Mouse (Mus musculus): ENCODE results near the gene Acsl5. TPM values are rescaled to one million over a fixed set of nuclear protein-coding genes. Genes with fewer than 3 reads are reported as not detected.

The Acsl5 gene
- polyA plus RNA-seq, 1 experiment from 2014 or later = 31.0 TPM

- no peaks in the 10 kb centered on the region for H3K4me1 ChIP-seq (ENCODE audit: control insufficient read depth, insufficient read depth, low read length)
- ATAC-seq (ENCODE audit: low read depth) (no peak), DNase-seq (ENCODE audit: low spot score) (no peak)
- H3K27ac ChIP-seq (replicated peaks; ENCODE audit: low read depth, low read length) = no peak overlapping the region
- no peak overlapping the region for H3K4me2 ChIP-seq (ENCODE audit: low read depth, low read length)
- 82% methylated on average over 4 of the region's 4 CpGs for WGBS
- no peaks in the 10 kb centered on the region for H3K9me3 ChIP-seq (ENCODE audit: control insufficient read depth, low read length)
- no peaks in the 10 kb centered on the region for H3K36me3 ChIP-seq (ENCODE audit: control insufficient read depth, insufficient read depth, low read length)
- no peaks in the 10 kb centered on the region for H3K27me3 ChIP-seq (replicated peaks; ENCODE audit: control insufficient read depth, insufficient read depth, low read length)
- H3K4me3 ChIP-seq (ENCODE audit: low read depth, low read length) = no peak overlapping the region
- H3K9ac ChIP-seq (ENCODE audit: low read depth, low read length) = no peak overlapping the region
These were observed 34.9 kb upstream of the Acsl5 start for GRCm38 (mm10) chr19:55216876-55217275.

- ATAC-seq (ENCODE audit: low read depth) (no peak), DNase-seq (ENCODE audit: low spot score) (no peak)
- H3K27ac ChIP-seq (replicated peaks; ENCODE audit: low read depth, low read length) = no peak overlapping the region
- no peaks in the 10 kb centered on the region for H3K27me3 ChIP-seq (replicated peaks; ENCODE audit: control insufficient read depth, insufficient read depth, low read length)
- WGBS = 65% methylated on average over 9 of the region's 9 CpGs
- H3K9ac ChIP-seq (ENCODE audit: low read depth, low read length) = no peak overlapping the region
- H3K9me3 ChIP-seq (ENCODE audit: control insufficient read depth, low read length) = no peaks in the 10 kb centered on the region
- no peaks in the 10 kb centered on the region for H3K36me3 ChIP-seq (ENCODE audit: control insufficient read depth, insufficient read depth, low read length)
- H3K4me2 ChIP-seq (ENCODE audit: low read depth, low read length) = no peak overlapping the region
- H3K4me3 ChIP-seq (ENCODE audit: low read depth, low read length) = no peak overlapping the region
- H3K4me1 ChIP-seq (ENCODE audit: control insufficient read depth, insufficient read depth, low read length) = no peaks in the 10 kb centered on the region
These were observed 34.4 kb upstream of the Acsl5 start for GRCm38 (mm10) chr19:55217365-55217764.

- ATAC-seq (ENCODE audit: low read depth) (peak; percentile 80), DNase-seq (ENCODE audit: low spot score) (peak; percentile 87)
- Histone ChIP-seq H3K4me3 (ENCODE audit: low read depth, low read length) (peak overlapping the region; percentile 37), H3K27ac (replicated peaks; ENCODE audit: low read depth, low read length) (no peak overlapping the region), H3K4me2 (ENCODE audit: low read depth, low read length) (peak overlapping the region; percentile 67), H3K27me3 (replicated peaks; ENCODE audit: control insufficient read depth, insufficient read depth, low read length) (no peaks in the 10 kb centered on the region), H3K36me3 (ENCODE audit: control insufficient read depth, insufficient read depth, low read length) (no peaks in the 10 kb centered on the region), H3K9me3 (ENCODE audit: control insufficient read depth, low read length) (no peaks in the 10 kb centered on the region), H3K9ac (ENCODE audit: low read depth, low read length) (peak overlapping the region; percentile 55), H3K4me1 (ENCODE audit: control insufficient read depth, insufficient read depth, low read length) (no peaks in the 10 kb centered on the region)
- 4% methylated on average over 20 of the region's 20 CpGs for WGBS
These were observed 33.5 kb upstream of the Acsl5 start for GRCm38 (mm10) chr19:55218192-55218739.

- H3K9me3 ChIP-seq (ENCODE audit: control insufficient read depth, low read length) = no peaks in the 10 kb centered on the region
- peak overlapping the region; percentile 67 for H3K4me2 ChIP-seq (ENCODE audit: low read depth, low read length)
- ATAC-seq (ENCODE audit: low read depth) (0 out of 2 replicates have a peak, but pooled peaks have one; percentile 1), DNase-seq (ENCODE audit: low spot score) (no peak)
- H3K4me3 ChIP-seq (ENCODE audit: low read depth, low read length) = peak overlapping the region; percentile 37
- no peaks in the 10 kb centered on the region for H3K36me3 ChIP-seq (ENCODE audit: control insufficient read depth, insufficient read depth, low read length)
- peak overlapping the region; percentile 55 for H3K9ac ChIP-seq (ENCODE audit: low read depth, low read length)
- H3K27me3 ChIP-seq (replicated peaks; ENCODE audit: control insufficient read depth, insufficient read depth, low read length) = no peaks in the 10 kb centered on the region
- WGBS = 16% methylated on average over 12 of the region's 12 CpGs
- H3K27ac ChIP-seq (replicated peaks; ENCODE audit: low read depth, low read length) = no peak overlapping the region
- H3K4me1 ChIP-seq (ENCODE audit: control insufficient read depth, insufficient read depth, low read length) = no peaks in the 10 kb centered on the region
These were observed 33.0 kb upstream of the Acsl5 start for GRCm38 (mm10) chr19:55218741-55219221.

DNA sequence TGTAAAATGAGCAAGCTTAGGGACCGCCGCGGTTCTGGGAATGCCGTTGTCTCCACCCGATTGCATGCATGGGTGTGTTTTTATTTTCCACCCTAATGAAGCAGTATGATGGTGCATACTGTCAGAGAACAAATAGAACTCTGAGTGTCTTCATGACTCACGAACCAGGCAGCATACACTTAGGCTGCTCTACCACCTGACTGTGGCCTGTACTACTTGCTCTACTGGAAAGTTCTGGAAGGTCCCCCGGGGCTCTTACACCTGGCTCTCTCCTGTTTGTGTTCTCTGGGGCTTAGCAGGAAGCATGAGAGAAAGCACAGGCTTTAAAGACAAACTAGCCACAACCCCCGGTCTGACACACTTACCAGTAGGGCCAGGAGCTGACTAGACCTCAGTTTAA, 32.4 kb upstream of the Acsl5 start:
- H3K27me3 ChIP-seq (replicated peaks; ENCODE audit: control insufficient read depth, insufficient read depth, low read length) = no peaks in the 10 kb centered on the region
- no peak overlapping the region for H3K27ac ChIP-seq (replicated peaks; ENCODE audit: low read depth, low read length)
- ATAC-seq (ENCODE audit: low read depth) (peak; percentile 26; the same call in 1 of the 2 replicates), DNase-seq (ENCODE audit: low spot score) (peak; percentile 62)
- WGBS = 68% methylated on average over 8 of the region's 8 CpGs
- H3K4me2 ChIP-seq (ENCODE audit: low read depth, low read length) = peak overlapping the region; percentile 67; the same call in 1 of the 2 replicates
- H3K9ac ChIP-seq (ENCODE audit: low read depth, low read length) = no peak overlapping the region
- no peaks in the 10 kb centered on the region for H3K36me3 ChIP-seq (ENCODE audit: control insufficient read depth, insufficient read depth, low read length)
- H3K9me3 ChIP-seq (ENCODE audit: control insufficient read depth, low read length) = no peaks in the 10 kb centered on the region
- H3K4me1 ChIP-seq (ENCODE audit: control insufficient read depth, insufficient read depth, low read length) = no peaks in the 10 kb centered on the region
- no peak overlapping the region for H3K4me3 ChIP-seq (ENCODE audit: low read depth, low read length)

GRCm38 (mm10) chr19:55221208-55221607, 30.5 kb upstream of the Acsl5 start:
- Histone ChIP-seq H3K9me3 (ENCODE audit: control insufficient read depth, low read length) (no peaks in the 10 kb centered on the region), H3K27ac (replicated peaks; ENCODE audit: low read depth, low read length) (no peak overlapping the region), H3K27me3 (replicated peaks; ENCODE audit: control insufficient read depth, insufficient read depth, low read length) (no peaks in the 10 kb centered on the region), H3K4me2 (ENCODE audit: low read depth, low read length) (no peak overlapping the region), H3K9ac (ENCODE audit: low read depth, low read length) (no peak overlapping the region), H3K4me3 (ENCODE audit: low read depth, low read length) (no peak overlapping the region), H3K4me1 (ENCODE audit: control insufficient read depth, insufficient read depth, low read length) (no peaks in the 10 kb centered on the region), H3K36me3 (ENCODE audit: control insufficient read depth, insufficient read depth, low read length) (no peaks in the 10 kb centered on the region)
- DNase-seq (ENCODE audit: low spot score) = no peak
- ATAC-seq (ENCODE audit: low read depth) = no peak
- WGBS = 85% methylated on average over 6 of the region's 6 CpGs

- ATAC-seq (ENCODE audit: low read depth) = no peak
- 89% methylated on average over 9 of the region's 9 CpGs for WGBS
- Histone ChIP-seq H3K27ac (replicated peaks; ENCODE audit: low read depth, low read length) (no peak overlapping the region), H3K4me2 (ENCODE audit: low read depth, low read length) (no peak overlapping the region), H3K4me3 (ENCODE audit: low read depth, low read length) (no peak overlapping the region), H3K9ac (ENCODE audit: low read depth, low read length) (no peak overlapping the region), H3K4me1 (ENCODE audit: control insufficient read depth, insufficient read depth, low read length) (no peaks in the 10 kb centered on the region), H3K9me3 (ENCODE audit: control insufficient read depth, low read length) (no peaks in the 10 kb centered on the region), H3K36me3 (ENCODE audit: control insufficient read depth, insufficient read depth, low read length) (no peaks in the 10 kb centered on the region), H3K27me3 (replicated peaks; ENCODE audit: control insufficient read depth, insufficient read depth, low read length) (no peaks in the 10 kb centered on the region)
- DNase-seq (ENCODE audit: low spot score) = no peak
These were observed 29.5 kb upstream of the Acsl5 start for GRCm38 (mm10) chr19:55222268-55222667.

DNA sequence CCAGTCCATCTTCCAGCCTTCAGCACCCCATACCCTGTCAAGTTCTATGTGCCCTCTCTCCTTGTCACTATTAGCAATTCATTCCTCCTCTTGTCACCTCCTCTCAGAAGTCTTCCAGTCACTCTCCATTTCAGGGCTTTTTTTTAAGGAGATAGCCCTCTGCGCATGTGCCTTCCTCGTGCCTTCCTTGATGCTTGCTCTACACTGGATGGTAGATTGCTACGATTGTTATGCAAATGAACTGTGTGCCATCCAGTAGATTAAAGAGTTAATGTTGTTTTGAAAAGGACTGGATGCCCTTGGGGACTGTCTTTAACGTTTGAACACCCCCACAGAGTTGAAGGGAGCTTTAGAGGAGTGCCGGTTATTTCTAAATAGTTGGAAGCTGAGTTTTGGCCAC, 25.1 kb upstream of the Acsl5 start:
- ATAC-seq (ENCODE audit: low read depth) (no peak), DNase-seq (ENCODE audit: low spot score) (no peak)
- H3K4me2 ChIP-seq (ENCODE audit: low read depth, low read length) = no peak overlapping the region
- no peak overlapping the region for H3K4me3 ChIP-seq (ENCODE audit: low read depth, low read length)
- 60% methylated on average over 5 of the region's 5 CpGs for WGBS
- H3K27me3 ChIP-seq (replicated peaks; ENCODE audit: control insufficient read depth, insufficient read depth, low read length) = no peaks in the 10 kb centered on the region
- H3K9me3 ChIP-seq (ENCODE audit: control insufficient read depth, low read length) = no peaks in the 10 kb centered on the region
- no peaks in the 10 kb centered on the region for H3K36me3 ChIP-seq (ENCODE audit: control insufficient read depth, insufficient read depth, low read length)
- no peaks in the 10 kb centered on the region for H3K4me1 ChIP-seq (ENCODE audit: control insufficient read depth, insufficient read depth, low read length)
- no peak overlapping the region for H3K9ac ChIP-seq (ENCODE audit: low read depth, low read length)
- no peak overlapping the region for H3K27ac ChIP-seq (replicated peaks; ENCODE audit: low read depth, low read length)

DNA sequence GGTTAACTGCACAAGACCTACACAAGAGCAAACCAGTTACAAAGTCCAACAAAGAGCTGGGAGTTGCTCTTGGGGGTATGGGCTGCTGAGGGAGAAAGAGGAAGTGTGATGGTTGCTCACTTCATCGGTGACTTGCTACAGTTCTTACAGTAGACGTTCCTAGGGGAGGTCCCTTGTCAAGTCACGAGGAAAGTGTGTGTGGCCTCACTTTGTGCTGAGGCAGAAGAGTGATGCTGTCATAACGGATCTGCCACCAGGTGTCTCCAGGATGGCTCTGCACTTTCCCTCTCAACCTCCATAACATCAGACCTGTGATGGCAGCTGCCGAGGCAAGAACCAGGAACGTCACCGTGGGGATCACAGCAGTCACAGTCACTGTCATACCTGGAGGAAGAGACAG, 24.6 kb upstream of the Acsl5 start:
- Histone ChIP-seq H3K9me3 (ENCODE audit: control insufficient read depth, low read length) (no peaks in the 10 kb centered on the region), H3K4me2 (ENCODE audit: low read depth, low read length) (no peak overlapping the region), H3K4me3 (ENCODE audit: low read depth, low read length) (no peak overlapping the region), H3K27me3 (replicated peaks; ENCODE audit: control insufficient read depth, insufficient read depth, low read length) (no peaks in the 10 kb centered on the region), H3K36me3 (ENCODE audit: control insufficient read depth, insufficient read depth, low read length) (no peaks in the 10 kb centered on the region), H3K27ac (replicated peaks; ENCODE audit: low read depth, low read length) (no peak overlapping the region), H3K9ac (ENCODE audit: low read depth, low read length) (no peak overlapping the region), H3K4me1 (ENCODE audit: control insufficient read depth, insufficient read depth, low read length) (no peaks in the 10 kb centered on the region)
- ATAC-seq (ENCODE audit: low read depth) = no peak
- 80% methylated on average over 7 of the region's 7 CpGs for WGBS
- no peak for DNase-seq (ENCODE audit: low spot score)

All from embryonic facial prominence, embryonic 14.5 days (tissue).